Mouse (Mus musculus) spleen, adult 2 months (tissue): ENCODE results near the gene Hs1bp3. TPM values are rescaled to one million over a fixed set of nuclear protein-coding genes. Genes with fewer than 3 reads are reported as not detected.

Source experiments
- DNase-seq, 2 experiments: peaks; one replicate each; pipeline versions ENCODE4 v3.0.0 to v3.0.0-alpha.2; 2012 to 2021; ENCODE audit warnings: low spot score in 2 of 2, low read depth in 1 of 2
- H3K27ac ChIP-seq: fragments of 200-500 bp; 2 replicates; pipeline ENCODE4 v1.5.1; 2012; ENCODE audit warnings: low read length, inconsistent platforms; ENCODE audit not compliant: insufficient read depth
- H3K27me3 ChIP-seq: fragments of 200-500 bp; 2 replicates; pipeline ENCODE4 v1.6.1; 2012; ENCODE audit warnings: mild to moderate bottlenecking, moderate library complexity, low read length, inconsistent platforms; ENCODE audit not compliant: control insufficient read depth, insufficient read depth
- H3K36me3 ChIP-seq: fragments of 200-500 bp; 2 replicates; pipeline ENCODE4 v1.6.1; 2012; ENCODE audit warnings: mild to moderate bottlenecking, low read length, inconsistent platforms; ENCODE audit not compliant: control insufficient read depth, insufficient read depth
- H3K4me1 ChIP-seq: fragments of 200-500 bp; 2 replicates; pipeline ENCODE4 v1.6.1; 2011; ENCODE audit warnings: inconsistent platforms; ENCODE audit not compliant: control insufficient read depth, insufficient read depth, insufficient read length
- H3K4me3 ChIP-seq: fragments of 200-500 bp; 2 replicates; pipeline ENCODE4 v1.5.1; 2011; ENCODE audit warnings: mild to moderate bottlenecking, inconsistent platforms; ENCODE audit not compliant: insufficient read depth, insufficient read length; ENCODE audit errors: extremely low read depth
- CTCF ChIP-seq: fragments of 200-500 bp; IDR thresholded peaks from 2 replicates; pipeline ENCODE4 v1.5.1; 2011; ENCODE audit warnings: mild to moderate bottlenecking, inconsistent platforms; ENCODE audit not compliant: insufficient read depth, insufficient read length, insufficient replicate concordance; ENCODE audit errors: extremely low read depth
- POLR2A ChIP-seq: fragments of 200-500 bp; IDR thresholded peaks from 2 replicates; pipeline ENCODE4 v1.6.1; 2011; ENCODE audit warnings: low read depth, low read length, inconsistent platforms
- WGBS: fragments of 180-500 bp; shearing (Covaris S2); methylation state at CpG from one replicate; pipeline ENCODE4 v1.1.7; 2018; 5-methylcytosine and 5-hydroxymethylcytosine counted together
- polyA plus RNA-seq: library from polyadenylated mRNA; depleted of rRNA; stranded (reverse); fragments of >200 nt; gene quantifications from 2 replicates; pipeline ENCODE4 v1.2.3, GENCODE M21; 2012

Gene Hs1bp3
- polyA plus RNA-seq, 1 experiment = 11.1 TPM

DNA sequence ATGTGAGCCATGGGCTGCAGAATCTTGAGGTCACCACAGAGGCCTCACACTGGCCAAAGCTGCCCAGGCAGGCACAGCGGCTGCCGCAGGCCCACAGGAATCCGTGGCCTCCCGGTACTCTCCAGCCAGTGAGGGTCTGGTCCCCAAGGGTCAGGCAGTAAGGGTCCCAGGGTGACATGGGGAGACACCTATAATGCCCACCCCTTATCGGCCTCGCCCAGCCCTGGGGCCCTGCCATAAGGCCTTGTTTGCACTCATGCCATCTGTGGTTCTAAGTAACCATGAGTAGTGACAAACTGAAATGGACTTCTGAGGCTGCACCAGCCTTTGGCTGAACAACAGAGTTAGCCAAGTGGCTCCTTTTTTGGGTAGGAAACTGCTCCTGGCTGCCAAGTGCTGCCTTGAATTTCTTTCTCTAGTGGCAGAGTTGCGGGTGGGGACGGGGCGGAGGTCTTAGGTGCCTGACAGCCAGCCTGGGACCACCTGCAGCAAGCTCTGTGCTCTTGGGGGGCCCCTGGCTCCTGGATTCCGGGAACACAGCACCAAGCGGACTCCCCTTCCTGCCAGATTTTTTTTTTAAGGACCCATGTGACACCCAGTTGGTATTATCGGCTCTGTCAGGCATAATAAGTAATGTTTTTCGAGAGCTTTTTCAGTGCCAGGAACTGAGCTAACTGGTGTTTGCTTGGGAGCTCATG lies 12.2 kb downstream of the Hs1bp3 start:
- TF ChIP-seq POLR2A = no peak
- TF ChIP-seq CTCF = no peak
- DNase-seq = no peak
- H3K27ac ChIP-seq = no peak overlapping the region
- no peaks in the 10 kb centered on the region for H3K4me1 ChIP-seq
- no peak overlapping the region for H3K4me3 ChIP-seq
- 0 out of 2 replicates have a peak, but pooled peaks cover 3% of the 10 kb centered on the region for H3K36me3 ChIP-seq
- WGBS = 92% methylated on average over 13 of the region's 13 CpGs
- H3K27me3 ChIP-seq = no peaks in the 10 kb centered on the region

DNA sequence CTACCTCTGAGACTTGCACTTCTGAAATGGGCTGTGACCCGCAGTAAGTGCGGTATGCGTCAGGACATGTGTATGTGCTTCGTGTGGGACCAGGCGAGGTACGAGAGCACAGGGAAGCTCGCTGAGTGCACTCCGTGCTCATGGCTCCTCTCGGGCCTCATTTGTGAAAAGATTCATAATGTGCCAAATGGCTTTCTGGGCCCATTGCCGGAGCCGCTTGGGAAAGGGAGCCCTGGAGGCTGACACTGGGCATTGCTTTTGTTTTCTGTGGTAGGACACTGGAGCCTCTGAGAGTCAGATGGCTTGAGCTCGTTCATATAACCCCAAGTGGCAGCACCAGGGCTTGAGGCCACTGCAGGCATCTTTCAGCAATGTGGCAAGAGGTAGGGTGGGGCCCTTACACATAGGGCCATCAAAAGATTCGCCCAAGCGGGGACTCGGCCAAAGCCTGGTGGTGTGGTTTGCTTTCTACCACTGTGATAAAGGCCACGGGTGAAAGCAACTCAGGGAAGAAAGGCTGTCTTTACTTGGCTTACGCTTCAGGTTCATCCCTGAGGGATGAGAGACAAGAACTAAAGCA lies 12.8 kb downstream of the Hs1bp3 start:
- Histone ChIP-seq H3K4me1 (no peaks in the 10 kb centered on the region), H3K27me3 (no peaks in the 10 kb centered on the region), H3K4me3 (no peak overlapping the region), H3K27ac (no peak overlapping the region), H3K36me3 (0 out of 2 replicates have a peak, but pooled peaks cover 3% of the 10 kb centered on the region)
- DNase-seq = no peak
- WGBS = 96% methylated on average over 17 of the region's 17 CpGs
- TF ChIP-seq POLR2A (no peak), CTCF (no peak)

DNA sequence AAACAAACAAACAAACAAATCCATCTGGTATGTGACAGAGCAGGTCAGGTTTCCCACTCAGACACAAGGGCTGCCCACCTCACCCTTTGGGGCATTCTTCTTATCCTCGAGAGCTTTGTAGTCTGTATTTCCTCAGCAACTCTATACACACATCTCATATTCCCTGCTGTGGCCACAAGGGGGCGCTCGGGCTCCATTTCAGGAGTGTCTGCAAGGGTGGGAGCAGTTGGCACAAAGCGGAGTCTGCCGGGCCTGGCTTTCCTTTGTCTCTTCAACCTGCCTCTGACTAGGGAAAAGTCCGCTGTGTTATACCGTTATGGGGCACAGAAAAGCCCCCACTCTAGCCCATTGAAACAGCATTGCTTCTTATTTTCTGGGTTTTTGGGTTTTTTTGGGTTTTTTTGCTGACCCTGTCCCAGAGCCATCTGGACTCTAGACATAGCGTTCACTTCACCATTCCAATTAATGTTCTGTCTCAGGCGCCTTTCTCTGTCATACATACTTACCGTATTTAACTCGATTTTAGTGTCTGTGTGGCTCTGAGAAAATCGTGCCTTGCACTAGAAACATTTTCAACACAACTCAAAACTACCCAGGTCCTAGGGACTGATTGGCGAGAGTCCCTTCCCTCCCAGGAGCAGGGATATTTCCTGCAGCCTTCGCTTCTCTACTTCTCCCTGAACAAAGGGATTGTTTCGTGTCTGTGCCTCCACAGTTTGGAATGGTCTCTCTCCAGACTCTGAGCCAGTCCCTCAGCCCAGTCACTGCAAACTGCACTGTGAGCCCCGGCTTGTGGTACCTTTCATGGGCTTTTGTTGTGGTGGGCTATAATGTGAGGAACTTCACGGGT lies 13.8 kb downstream of the Hs1bp3 start:
- Histone ChIP-seq H3K4me1 (no peaks in the 10 kb centered on the region), H3K27me3 (no peaks in the 10 kb centered on the region), H3K36me3 (0 out of 2 replicates have a peak, but pooled peaks cover 3% of the 10 kb centered on the region), H3K27ac (no peak overlapping the region), H3K4me3 (no peak overlapping the region)
- peak; percentile 61 to 87 for DNase-seq
- TF ChIP-seq CTCF (peak; percentile 99), POLR2A (no peak)
- 41% methylated on average over 17 of the region's 17 CpGs for WGBS

DNA sequence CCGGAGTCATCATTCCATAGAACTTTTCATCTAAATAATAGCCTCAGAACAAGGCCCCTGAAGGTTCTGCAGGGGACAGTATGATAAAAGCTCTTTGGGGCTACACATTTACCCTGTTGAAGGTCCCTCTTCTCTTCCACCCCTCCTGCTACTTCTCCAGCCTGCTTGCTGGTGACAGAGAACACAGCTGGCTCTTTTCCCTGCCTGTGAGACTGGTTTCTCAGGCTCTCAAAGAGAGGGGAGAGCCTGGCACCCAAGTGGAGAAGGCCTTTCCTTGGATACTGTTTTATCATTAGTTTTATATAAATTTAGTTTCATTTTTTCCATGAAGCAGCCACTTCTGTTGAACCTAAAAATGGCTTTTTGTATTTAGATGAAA lies 14.4 kb downstream of the Hs1bp3 start:
- 80% methylated on average over 1 of the region's 1 CpGs for WGBS
- 0 out of 2 replicates have a peak, but pooled peaks cover 1% of the 10 kb centered on the region for H3K36me3 ChIP-seq

DNA sequence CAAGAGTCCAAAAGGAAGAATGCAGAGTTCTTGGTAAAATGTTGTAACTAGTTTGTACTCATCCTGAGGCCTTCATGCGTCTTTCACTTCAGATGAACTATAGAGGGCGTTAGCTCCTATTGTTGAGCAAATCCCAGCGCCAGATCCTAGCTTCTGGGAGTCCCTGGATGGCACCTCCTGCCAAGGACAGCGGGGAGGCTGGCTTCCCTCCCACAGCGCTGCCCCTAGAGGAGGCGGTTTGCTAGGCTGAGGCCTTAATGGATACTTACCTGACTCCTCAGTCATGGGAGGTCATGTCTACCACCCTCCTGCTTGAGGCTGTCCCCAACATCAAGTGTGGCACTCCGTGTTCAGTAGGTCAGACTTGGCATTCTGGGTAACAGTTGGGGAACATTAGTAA lies 16.0 kb downstream of the Hs1bp3 start:
- no peaks in the 10 kb centered on the region for H3K27me3 ChIP-seq
- H3K4me1 ChIP-seq = no peaks in the 10 kb centered on the region
- WGBS = 86% methylated on average over 7 of the region's 7 CpGs
- H3K4me3 ChIP-seq = no peak overlapping the region
- DNase-seq = no peak
- TF ChIP-seq POLR2A (no peak), CTCF (no peak)
- 0 out of 2 replicates have a peak, but pooled peaks cover 1% of the 10 kb centered on the region for H3K36me3 ChIP-seq
- H3K27ac ChIP-seq = no peak overlapping the region

More for the DNA sequence above, 14.4 kb downstream of the Hs1bp3 start:
- no peaks in the 10 kb centered on the region for H3K27me3 ChIP-seq
- TF ChIP-seq CTCF (no peak), POLR2A (no peak)
- H3K27ac ChIP-seq = no peak overlapping the region
- DNase-seq = no peak
- H3K4me3 ChIP-seq = no peak overlapping the region
- H3K4me1 ChIP-seq = no peaks in the 10 kb centered on the region

DNA sequence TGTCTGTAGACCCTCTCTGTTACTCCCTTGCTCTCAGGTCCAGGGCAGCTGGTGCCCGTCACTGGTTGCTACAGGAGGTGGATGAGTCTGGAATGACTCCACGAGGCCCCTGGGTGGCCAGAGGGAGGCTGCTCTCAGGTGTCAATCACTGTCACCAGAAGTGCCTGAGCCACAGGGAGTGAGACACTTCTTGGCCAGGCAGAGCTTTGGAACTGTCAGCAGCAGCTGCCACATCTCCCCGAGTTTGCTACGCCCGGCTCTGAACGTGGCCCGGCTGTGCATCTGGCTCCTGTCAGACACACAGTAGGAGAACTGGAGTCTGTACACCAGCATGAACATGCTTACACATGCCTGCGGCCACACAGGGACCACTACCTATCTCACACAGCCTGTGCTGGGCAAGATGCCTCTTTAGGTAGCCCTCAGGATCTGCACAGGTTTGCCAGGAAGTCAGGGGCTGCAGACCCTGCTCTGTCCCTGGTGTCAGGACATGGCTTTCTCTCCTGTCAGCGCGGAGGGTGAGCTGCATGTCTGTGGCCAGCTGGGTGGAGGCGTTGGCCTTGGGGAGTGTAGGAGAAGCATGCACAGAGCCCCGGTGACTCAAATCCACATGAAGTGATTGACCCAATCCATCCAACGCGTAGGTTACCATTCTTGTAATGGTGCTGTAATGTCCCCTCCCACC lies 18.4 kb downstream of the Hs1bp3 start:
- TF ChIP-seq CTCF = no peak
- TF ChIP-seq POLR2A = no peak
- Histone ChIP-seq H3K27ac (no peak overlapping the region), H3K36me3 (0 out of 2 replicates have a peak, but pooled peaks cover 1% of the 10 kb centered on the region), H3K27me3 (no peaks in the 10 kb centered on the region), H3K4me1 (no peaks in the 10 kb centered on the region), H3K4me3 (no peak overlapping the region)
- DNase-seq = no peak
- WGBS = 87% methylated on average over 14 of the region's 14 CpGs
